Mouse (Mus musculus) spleen, adult 2 months (tissue): ENCODE data around the gene R3hdm2. TPM values are rescaled to one million over a fixed set of nuclear protein-coding genes. Genes with fewer than 3 reads are reported as not detected.

Source experiments
- DNase-seq, 2 experiments: peaks; one replicate each; pipeline versions ENCODE4 v3.0.0 to v3.0.0-alpha.2; 2012 to 2021; ENCODE audit warnings: low spot score in 2 of 2, low read depth in 1 of 2
- H3K27ac ChIP-seq: fragments of 200-500 bp; 2 replicates; pipeline ENCODE4 v1.5.1; 2012; ENCODE audit warnings: low read length, inconsistent platforms; ENCODE audit not compliant: insufficient read depth
- H3K27me3 ChIP-seq: fragments of 200-500 bp; 2 replicates; pipeline ENCODE4 v1.6.1; 2012; ENCODE audit warnings: mild to moderate bottlenecking, moderate library complexity, low read length, inconsistent platforms; ENCODE audit not compliant: control insufficient read depth, insufficient read depth
- H3K36me3 ChIP-seq: fragments of 200-500 bp; 2 replicates; pipeline ENCODE4 v1.6.1; 2012; ENCODE audit warnings: mild to moderate bottlenecking, low read length, inconsistent platforms; ENCODE audit not compliant: control insufficient read depth, insufficient read depth
- H3K4me1 ChIP-seq: fragments of 200-500 bp; 2 replicates; pipeline ENCODE4 v1.6.1; 2011; ENCODE audit warnings: inconsistent platforms; ENCODE audit not compliant: control insufficient read depth, insufficient read depth, insufficient read length
- H3K4me3 ChIP-seq: fragments of 200-500 bp; 2 replicates; pipeline ENCODE4 v1.5.1; 2011; ENCODE audit warnings: mild to moderate bottlenecking, inconsistent platforms; ENCODE audit not compliant: insufficient read depth, insufficient read length; ENCODE audit errors: extremely low read depth
- CTCF ChIP-seq: fragments of 200-500 bp; IDR thresholded peaks from 2 replicates; pipeline ENCODE4 v1.5.1; 2011; ENCODE audit warnings: mild to moderate bottlenecking, inconsistent platforms; ENCODE audit not compliant: insufficient read depth, insufficient read length, insufficient replicate concordance; ENCODE audit errors: extremely low read depth
- POLR2A ChIP-seq: fragments of 200-500 bp; IDR thresholded peaks from 2 replicates; pipeline ENCODE4 v1.6.1; 2011; ENCODE audit warnings: low read depth, low read length, inconsistent platforms
- WGBS: fragments of 180-500 bp; shearing (Covaris S2); methylation state at CpG from one replicate; pipeline ENCODE4 v1.1.7; 2018; 5-methylcytosine and 5-hydroxymethylcytosine counted together
- polyA plus RNA-seq: library from polyadenylated mRNA; depleted of rRNA; stranded (reverse); fragments of >200 nt; gene quantifications from 2 replicates; pipeline ENCODE4 v1.2.3, GENCODE M21; 2012

Gene R3hdm2
- polyA plus RNA-seq, 1 experiment, result 67.6 TPM

- Histone ChIP-seq H3K4me1 (no peaks in the 10 kb centered on the region; the same call in 1 of the 2 replicates), H3K27me3 (peaks cover 6% of the 10 kb centered on the region; the same call in 1 of the 2 replicates), H3K36me3 (no peaks in the 10 kb centered on the region), H3K27ac (no peak overlapping the region), H3K4me3 (no peak overlapping the region)
- TF ChIP-seq POLR2A (no peak), CTCF (no peak)
- DNase-seq, result no peak
- 83% methylated on average over 3 of the region's 3 CpGs for WGBS
Measured at GRCm38 (mm10) chr10:127346173-127346572, 34.0 kb upstream of the R3hdm2 start.

- Histone ChIP-seq H3K27me3 (no peaks in the 10 kb centered on the region), H3K4me3 (no peak overlapping the region), H3K4me1 (no peaks in the 10 kb centered on the region; the same call in 1 of the 2 replicates), H3K27ac (no peak overlapping the region), H3K36me3 (no peaks in the 10 kb centered on the region)
- 80% methylated on average over 4 of the region's 4 CpGs for WGBS
- DNase-seq, result no peak
- TF ChIP-seq CTCF (no peak), POLR2A (no peak)
Measured at GRCm38 (mm10) chr10:127348957-127349356, 31.2 kb upstream of the R3hdm2 start.

DNA sequence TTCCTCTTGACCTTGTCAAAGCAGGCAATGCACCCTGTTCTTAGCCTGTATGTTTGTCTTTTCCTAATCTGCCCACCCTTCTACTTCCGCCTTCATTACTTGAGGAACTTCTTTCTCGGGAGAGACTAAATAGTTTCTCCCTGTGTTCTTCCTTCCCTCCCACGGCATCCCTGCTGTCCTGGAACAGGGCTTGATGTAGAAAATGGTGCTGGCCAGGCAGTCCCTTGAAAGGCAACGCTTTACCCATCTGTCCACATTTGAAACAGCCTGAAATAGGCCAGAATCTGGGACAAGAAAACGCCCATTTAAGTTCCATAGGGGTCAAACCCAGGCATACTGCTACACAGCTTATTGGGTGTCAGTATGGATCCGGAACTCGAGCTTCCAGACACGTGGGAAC lies 30.3 kb upstream of the R3hdm2 start:
- H3K27ac ChIP-seq, result no peak overlapping the region
- H3K4me3 ChIP-seq, result no peak overlapping the region
- 81% methylated on average over 8 of the region's 8 CpGs for WGBS
- no peaks in the 10 kb centered on the region for H3K36me3 ChIP-seq
- no peak for DNase-seq
- no peaks in the 10 kb centered on the region for H3K27me3 ChIP-seq
- no peaks in the 10 kb centered on the region; the same call in 1 of the 2 replicates for H3K4me1 ChIP-seq
- TF ChIP-seq POLR2A (no peak), CTCF (no peak)

DNA sequence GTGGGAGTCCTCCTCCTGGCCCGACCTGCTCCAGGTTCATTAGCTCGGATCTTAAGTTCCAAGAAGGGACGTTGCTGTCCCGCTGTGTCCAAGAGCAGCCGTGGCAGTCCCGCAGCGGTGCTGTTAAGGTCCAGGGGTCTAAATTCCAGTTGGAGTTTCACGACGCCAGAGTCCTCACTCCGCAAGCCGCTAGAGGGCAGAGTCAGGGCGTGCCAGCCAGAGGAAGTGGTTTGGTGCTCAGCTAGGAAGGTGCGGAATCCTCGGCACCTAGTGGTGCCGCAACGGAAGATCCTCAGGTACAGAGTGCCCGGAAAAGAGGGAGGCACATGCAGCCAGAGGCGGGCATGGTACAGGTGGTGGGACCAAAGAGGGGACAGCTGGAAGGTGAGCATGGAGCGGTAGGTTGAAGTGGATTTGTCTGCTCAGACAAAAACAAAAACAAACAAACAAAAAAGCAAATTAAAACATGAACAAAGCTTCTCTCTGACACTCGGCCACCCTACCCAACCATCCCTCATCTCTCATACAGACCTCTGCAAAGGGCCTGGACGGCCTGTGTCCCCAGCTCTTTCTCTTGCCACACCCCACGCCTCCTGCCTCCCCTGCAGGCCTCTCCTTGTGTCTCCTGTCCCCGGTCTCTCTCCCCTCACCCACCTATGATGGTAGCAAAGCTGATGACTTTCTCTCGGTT lies 29.4 kb upstream of the R3hdm2 start:
- Histone ChIP-seq H3K27me3 (no peaks in the 10 kb centered on the region), H3K4me1 (no peaks in the 10 kb centered on the region; the same call in 1 of the 2 replicates), H3K36me3 (no peaks in the 10 kb centered on the region), H3K27ac (no peak overlapping the region), H3K4me3 (no peak overlapping the region; the same call in 1 of the 2 replicates)
- WGBS, result 14% methylated on average over 24 of the region's 24 CpGs
- peak; percentile 23 to 64 for DNase-seq
- TF ChIP-seq POLR2A, result no peak
- TF ChIP-seq CTCF, result peak; percentile 87

DNA sequence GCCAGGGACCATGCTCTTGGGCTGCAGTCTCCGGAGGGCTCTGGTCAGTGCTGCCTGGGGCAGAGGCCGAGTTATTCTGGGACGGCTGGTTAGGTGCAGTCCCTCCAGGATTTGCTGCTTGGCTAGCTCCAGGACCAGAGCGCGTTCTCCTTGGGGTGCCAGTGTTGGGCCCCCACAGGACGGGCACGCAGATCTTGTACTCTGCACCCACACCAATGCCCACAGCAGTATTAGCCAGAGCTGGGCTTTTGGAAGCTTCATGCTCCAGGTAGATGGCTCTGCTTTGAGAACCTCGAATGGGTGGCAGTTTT lies 28.9 kb upstream of the R3hdm2 start:
- TF ChIP-seq POLR2A (no peak), CTCF (no peak)
- no peak overlapping the region for H3K4me3 ChIP-seq
- no peaks in the 10 kb centered on the region for H3K27me3 ChIP-seq
- no peaks in the 10 kb centered on the region for H3K36me3 ChIP-seq
- H3K27ac ChIP-seq, result no peak overlapping the region
- no peak for DNase-seq
- WGBS, result 91% methylated on average over 8 of the region's 8 CpGs
- H3K4me1 ChIP-seq, result no peaks in the 10 kb centered on the region; the same call in 1 of the 2 replicates

GRCm38 (mm10) chr10:127351719-127352118 lies 28.4 kb upstream of the R3hdm2 start:
- Histone ChIP-seq H3K27me3 (no peaks in the 10 kb centered on the region), H3K36me3 (no peaks in the 10 kb centered on the region), H3K27ac (no peak overlapping the region), H3K4me1 (no peaks in the 10 kb centered on the region; the same call in 1 of the 2 replicates), H3K4me3 (no peak overlapping the region)
- DNase-seq, result no peak
- 88% methylated on average over 8 of the region's 8 CpGs for WGBS
- no peak for TF ChIP-seq CTCF
- TF ChIP-seq POLR2A, result no peak

- H3K27ac ChIP-seq, result no peak overlapping the region
- 86% methylated on average over 9 of the region's 9 CpGs for WGBS
- H3K36me3 ChIP-seq, result no peaks in the 10 kb centered on the region
- TF ChIP-seq CTCF (no peak), POLR2A (no peak)
- no peak overlapping the region for H3K4me3 ChIP-seq
- H3K4me1 ChIP-seq, result no peaks in the 10 kb centered on the region; the same call in 1 of the 2 replicates
- no peak for DNase-seq
- no peaks in the 10 kb centered on the region for H3K27me3 ChIP-seq
Measured at GRCm38 (mm10) chr10:127352187-127352586, 27.9 kb upstream of the R3hdm2 start.
